Mouse (Mus musculus) C2C12 (cell line): ENCODE measurements around the gene R3hdml. TPM values are rescaled to one million over a fixed set of nuclear protein-coding genes. Genes with fewer than 3 reads are reported as not detected.

Experiments used
- H3K27me3 ChIP-seq: one replicate; pipeline ENCODE4 v1.6.1; 2011; ENCODE audit not compliant: control insufficient read depth, insufficient read depth, insufficient read length
- H3K36me3 ChIP-seq: one replicate; pipeline ENCODE4 v1.6.1; 2011; ENCODE audit not compliant: control insufficient read depth, insufficient read depth
- H3K4me3 ChIP-seq: one replicate; pipeline ENCODE4 v1.5.1; 2011; ENCODE audit warnings: mild to moderate bottlenecking, control low read depth; ENCODE audit not compliant: poor library complexity, insufficient read depth, severe bottlenecking
- H3K79me2 ChIP-seq: one replicate; pipeline ENCODE4 v1.6.1; 2011; ENCODE audit not compliant: control insufficient read depth, insufficient read depth
- H3K79me3 ChIP-seq: one replicate; pipeline ENCODE4 v1.6.1; 2011; ENCODE audit warnings: low read depth, control low read depth
- H3ac ChIP-seq: one replicate; pipeline ENCODE3; 2011; ENCODE audit warnings: low read depth; ENCODE audit not compliant: control insufficient read depth, insufficient read length
- CEBPB ChIP-seq: IDR thresholded peaks from one replicate; pipeline ENCODE4 v1.6.1; 2011; ENCODE audit warnings: low read depth, mild to moderate bottlenecking, control low read depth, moderate library complexity
- CTCF ChIP-seq: IDR thresholded peaks from one replicate; pipeline ENCODE4 v1.5.1; 2011; ENCODE audit not compliant: control insufficient read depth, insufficient read depth, insufficient read length
- FOSL1 ChIP-seq: IDR thresholded peaks from one replicate; pipeline ENCODE4 v1.8.0; 2011; ENCODE audit warnings: mild to moderate bottlenecking, low read length; ENCODE audit not compliant: poor library complexity, insufficient read depth, severe bottlenecking
- MAX ChIP-seq: IDR thresholded peaks from one replicate; pipeline ENCODE4 v1.6.1; 2011; ENCODE audit warnings: mild to moderate bottlenecking, control low read depth
- MYOD1 ChIP-seq: IDR thresholded peaks from one replicate; pipeline ENCODE4 v1.6.1; 2011; ENCODE audit warnings: low read depth; ENCODE audit not compliant: control insufficient read depth, insufficient read length
- MYOG ChIP-seq: IDR thresholded peaks from one replicate; pipeline ENCODE4 v1.6.1; 2011; ENCODE audit not compliant: control insufficient read depth, insufficient read length; ENCODE audit errors: extremely low read depth
- USF1 ChIP-seq: IDR thresholded peaks from one replicate; pipeline ENCODE4 v1.6.1; 2011; ENCODE audit warnings: low read depth, mild to moderate bottlenecking, control low read depth, moderate library complexity
- polyA plus RNA-seq: library from polyadenylated mRNA; unstranded; fragments of >200 nt; fragmentation: generic; extraction: Trizol; gene quantifications from one replicate; pipeline ENCODE4 v1.2.1, GENCODE M21; 2012; ENCODE audit warnings: missing spikeins

R3hdml gene
- polyA plus RNA-seq, 1 experiment: 0.32 TPM

DNA sequence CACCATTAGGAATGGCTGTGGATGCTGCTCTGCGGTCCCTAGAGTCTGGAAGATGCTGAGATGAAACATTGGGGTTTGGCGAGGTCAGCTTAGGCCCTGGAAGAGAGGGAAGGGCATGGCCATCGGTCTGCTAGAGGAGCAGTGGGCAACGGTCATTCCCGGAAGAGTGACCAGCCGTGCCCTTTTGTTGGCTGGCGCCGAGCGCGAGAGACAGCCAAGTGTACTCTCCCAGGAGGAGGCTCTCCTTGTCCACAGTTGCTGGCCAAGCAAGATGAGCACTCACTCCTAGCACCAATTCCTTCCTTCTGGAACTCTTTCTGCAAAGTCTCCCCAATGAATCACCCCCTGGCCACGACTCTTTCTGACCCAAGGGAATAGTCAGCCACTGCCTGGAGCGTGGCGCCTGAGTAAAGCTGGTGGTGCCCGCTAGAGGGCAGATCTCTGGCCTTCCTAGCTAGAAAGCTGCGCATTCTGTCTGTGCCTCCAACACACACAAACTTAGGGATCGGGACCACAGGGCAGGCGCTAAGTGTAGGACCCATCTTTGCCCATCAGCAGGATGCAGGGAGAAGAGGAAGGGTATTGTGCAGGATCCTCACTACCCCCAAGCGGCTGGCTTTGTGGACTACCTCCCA is 11.8 kb upstream of the R3hdml start:
- TF ChIP-seq USF1: no peak
- no peak for TF ChIP-seq MAX
- no peak for TF ChIP-seq MYOD1
- TF ChIP-seq CEBPB: no peak
- TF ChIP-seq FOSL1: no peak
- no peak for TF ChIP-seq CTCF
- TF ChIP-seq MYOG: no peak
- Histone ChIP-seq H3K79me2 (no peaks in the 10 kb centered on the region), H3K4me3 (no peak overlapping the region), H3K27me3 (no peaks in the 10 kb centered on the region), H3ac (no peak overlapping the region), H3K79me3 (no peaks in the 10 kb centered on the region), H3K36me3 (no peaks in the 10 kb centered on the region)

- H3K36me3 ChIP-seq: no peaks in the 10 kb centered on the region
- no peaks in the 10 kb centered on the region for H3K27me3 ChIP-seq
- no peaks in the 10 kb centered on the region for H3K79me2 ChIP-seq
- H3K79me3 ChIP-seq: no peaks in the 10 kb centered on the region
- TF ChIP-seq CTCF: peak; percentile 41
- peak; percentile 78 for TF ChIP-seq MYOD1
- no peak for TF ChIP-seq CEBPB
- TF ChIP-seq USF1: no peak
- no peak for TF ChIP-seq MYOG
- TF ChIP-seq FOSL1: no peak
- no peak for TF ChIP-seq MAX
- H3K4me3 ChIP-seq: no peak overlapping the region
- H3ac ChIP-seq: no peak overlapping the region
These were observed 10.5 kb upstream of the R3hdml start for GRCm38 (mm10) chr2:163481539-163482029.

GRCm38 (mm10) chr2:163487360-163487759 is 4.8 kb upstream of the R3hdml start:
- H3K79me3 ChIP-seq: no peaks in the 10 kb centered on the region
- H3ac ChIP-seq: no peak overlapping the region
- no peak overlapping the region for H3K4me3 ChIP-seq
- no peaks in the 10 kb centered on the region for H3K79me2 ChIP-seq
- no peaks in the 10 kb centered on the region for H3K36me3 ChIP-seq
- TF ChIP-seq CEBPB (peak; percentile 79), MYOD1 (no peak)
- H3K27me3 ChIP-seq: peaks cover 21% of the 10 kb centered on the region

DNA sequence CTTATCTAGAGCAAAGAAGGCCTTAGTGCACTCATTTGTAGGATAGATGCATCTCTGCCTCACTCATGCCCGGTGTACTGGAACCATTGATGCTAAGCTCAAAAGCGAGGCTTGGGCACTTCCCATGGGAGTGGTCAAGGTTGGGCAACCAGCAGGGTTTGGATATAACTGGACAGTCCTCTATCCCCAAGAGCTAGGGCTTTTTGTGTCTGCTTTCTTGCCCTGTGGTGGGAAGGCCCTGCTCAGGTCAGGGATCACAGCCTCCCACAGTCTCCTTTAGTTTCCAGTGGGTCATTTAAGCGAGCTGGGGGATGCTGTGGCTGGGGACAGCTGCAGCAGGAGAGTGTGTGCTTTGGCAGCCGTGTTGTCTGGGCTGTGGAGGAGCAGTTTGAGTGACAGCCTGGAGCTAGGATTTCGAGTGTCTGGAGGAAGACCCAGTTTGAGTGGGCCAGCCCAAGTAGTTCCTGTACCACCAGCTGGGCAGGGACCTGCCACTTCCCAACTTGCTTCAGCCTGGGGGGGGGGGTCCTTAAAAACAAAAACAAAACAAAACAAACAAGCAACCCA is 2.3 kb upstream of the R3hdml start:
- Histone ChIP-seq H3K4me3 (no peak overlapping the region), H3K36me3 (no peaks in the 10 kb centered on the region), H3K79me3 (no peaks in the 10 kb centered on the region), H3K27me3 (peaks cover 36% of the 10 kb centered on the region), H3K79me2 (no peaks in the 10 kb centered on the region), H3ac (no peak overlapping the region)
- TF ChIP-seq MYOD1 (no peak), CEBPB (no peak), MYOG (no peak), FOSL1 (no peak), USF1 (no peak), MAX (no peak), CTCF (no peak)

GRCm38 (mm10) chr2:163490656-163491055 is 1.5 kb upstream of the R3hdml start:
- no peaks in the 10 kb centered on the region for H3K79me2 ChIP-seq
- H3K36me3 ChIP-seq: no peaks in the 10 kb centered on the region
- H3K79me3 ChIP-seq: no peaks in the 10 kb centered on the region

GRCm38 (mm10) chr2:163491351-163491750 is 767 bp upstream of the R3hdml start:
- TF ChIP-seq MYOD1 (no peak), USF1 (no peak)
- Histone ChIP-seq H3K79me2 (no peaks in the 10 kb centered on the region), H3K36me3 (no peaks in the 10 kb centered on the region), H3K79me3 (no peaks in the 10 kb centered on the region), H3ac (no peak overlapping the region), H3K27me3 (peaks cover 41% of the 10 kb centered on the region), H3K4me3 (no peak overlapping the region)

More at GRCm38 (mm10) chr2:163490656-163491055, 1.5 kb upstream of the R3hdml start:
- Histone ChIP-seq H3K4me3 (no peak overlapping the region), H3K27me3 (peaks cover 39% of the 10 kb centered on the region), H3ac (no peak overlapping the region)
- TF ChIP-seq MYOD1: peak; percentile 10
- no peak for TF ChIP-seq MAX
